Mouse (Mus musculus) thymus, postnatal 10 days (tissue): ENCODE results near the gene Nck2.

Experiments
- DNase-seq, 2 experiments: peaks; one replicate each; pipeline ENCODE4 v3.0.0; 2021; ENCODE audit warnings: low spot score in 2 of 2

Gene Nck2

GRCm38 (mm10) chr1:43571105-43571504, 126.7 kb downstream of the Nck2 start:
- no peak for DNase-seq

DNA sequence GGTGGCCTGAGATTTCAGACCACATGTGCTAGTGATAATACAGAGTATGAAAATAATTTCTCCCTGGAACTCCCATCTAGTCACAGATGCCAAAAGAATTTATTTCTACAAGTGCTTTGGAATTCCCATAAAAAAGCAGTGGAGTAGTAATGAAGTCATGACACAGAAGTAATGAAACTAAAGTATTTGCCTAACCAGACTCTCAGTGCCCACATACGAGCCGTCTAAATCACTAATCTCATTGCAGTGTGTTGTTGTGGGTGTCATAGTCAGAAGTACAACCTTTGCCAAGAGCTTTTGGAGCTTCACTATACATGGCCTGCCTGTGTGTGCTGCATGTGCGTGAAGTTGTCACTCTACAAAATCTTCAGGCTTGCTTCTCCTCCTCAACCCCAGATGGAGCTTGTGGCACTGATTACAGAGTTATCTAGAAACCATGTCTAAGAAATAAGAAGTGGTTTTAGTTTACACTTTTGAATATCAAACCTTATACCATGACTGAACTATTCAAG, 130.5 kb downstream of the Nck2 start:
- DNase-seq = no peak

GRCm38 (mm10) chr1:43577371-43577770, 133.0 kb downstream of the Nck2 start:
- DNase-seq = no peak

GRCm38 (mm10) chr1:43583564-43583963, 139.2 kb downstream of the Nck2 start:
- no peak for DNase-seq

DNA sequence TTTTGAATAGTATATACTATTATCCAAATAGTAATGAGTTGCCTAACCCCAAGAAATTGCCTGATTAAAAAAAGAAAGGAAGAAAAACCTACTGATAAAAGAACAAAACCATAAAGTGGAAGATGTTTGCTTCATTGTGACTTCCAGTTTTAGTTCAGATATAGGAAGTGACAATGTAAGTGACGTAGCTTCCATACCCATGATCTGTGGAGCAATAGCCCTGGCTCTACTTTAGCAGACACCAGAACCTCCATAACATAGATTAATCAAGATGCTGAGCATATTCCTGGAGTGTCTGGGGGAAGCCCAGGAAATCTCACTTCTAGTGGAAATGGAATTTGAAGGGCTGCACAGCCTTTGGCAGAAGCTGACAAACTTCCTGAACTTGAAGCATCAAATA, 144.6 kb downstream of the Nck2 start:
- DNase-seq = no peak

DNA sequence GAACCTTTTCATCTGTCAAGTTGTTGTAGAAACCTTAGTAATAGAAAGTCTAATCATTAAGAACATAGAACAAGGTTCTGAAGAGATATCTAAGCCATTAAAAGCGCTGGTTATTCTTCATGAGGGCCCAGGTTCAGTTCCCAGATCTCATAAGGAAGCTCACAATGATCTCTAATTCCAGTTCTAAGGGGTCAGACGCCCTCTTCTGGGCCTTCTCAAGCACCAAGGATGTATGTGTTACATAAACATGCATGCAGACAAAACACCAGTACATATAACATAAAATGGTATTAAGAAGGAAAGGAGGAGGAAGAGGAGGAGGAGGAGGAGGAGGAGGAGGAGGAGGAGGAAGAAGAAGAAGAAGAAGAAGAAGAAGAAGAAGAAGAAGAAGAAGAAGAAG, 145.5 kb downstream of the Nck2 start:
- no peak for DNase-seq

DNA sequence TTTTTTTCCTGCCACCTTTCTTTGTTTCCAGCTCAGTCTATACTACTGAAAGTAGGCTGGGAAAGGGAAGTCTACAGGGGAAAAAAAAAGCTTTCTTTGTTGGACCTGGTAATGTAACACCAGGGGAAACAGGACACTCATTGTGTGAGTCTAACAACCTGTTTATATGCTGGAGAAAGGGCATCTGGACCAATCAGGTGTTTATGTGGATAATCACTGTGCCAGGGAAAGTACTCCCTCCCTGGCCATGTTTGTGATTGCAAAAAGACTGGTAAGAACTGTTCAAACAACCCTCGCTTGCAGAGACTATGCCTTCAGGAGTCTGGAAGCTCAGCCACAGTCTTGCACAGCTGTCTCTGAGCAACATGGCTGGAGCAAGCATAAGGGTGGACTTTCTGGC, 146.3 kb downstream of the Nck2 start:
- peak; percentile 33 to 54 for DNase-seq

- no peak for DNase-seq
These were observed 148.7 kb downstream of the Nck2 start for GRCm38 (mm10) chr1:43593069-43593468.

DNA sequence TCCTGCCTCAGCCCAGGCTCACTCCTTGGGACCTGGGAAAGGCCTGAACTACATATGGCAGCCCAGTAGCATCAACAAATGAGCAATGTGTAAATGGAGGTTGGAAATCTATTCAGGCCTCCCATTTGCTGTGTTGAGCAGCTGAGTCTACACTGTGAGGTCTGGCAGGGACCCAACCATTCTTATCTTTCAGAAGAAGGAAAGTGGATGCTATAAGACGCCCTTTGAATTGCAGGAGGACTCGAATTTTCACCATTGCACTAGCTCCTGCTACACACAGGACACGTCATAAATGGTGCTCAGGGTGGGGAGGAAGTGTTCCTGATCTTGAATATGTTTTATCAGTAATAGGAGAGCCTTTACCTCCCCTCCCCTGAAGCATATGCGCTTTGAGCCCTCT, 150.4 kb downstream of the Nck2 start:
- DNase-seq = no peak

GRCm38 (mm10) chr1:43597731-43598130, 153.4 kb downstream of the Nck2 start:
- no peak for DNase-seq

- DNase-seq = no peak
These were observed 155.1 kb downstream of the Nck2 start for GRCm38 (mm10) chr1:43599483-43599882.

DNA sequence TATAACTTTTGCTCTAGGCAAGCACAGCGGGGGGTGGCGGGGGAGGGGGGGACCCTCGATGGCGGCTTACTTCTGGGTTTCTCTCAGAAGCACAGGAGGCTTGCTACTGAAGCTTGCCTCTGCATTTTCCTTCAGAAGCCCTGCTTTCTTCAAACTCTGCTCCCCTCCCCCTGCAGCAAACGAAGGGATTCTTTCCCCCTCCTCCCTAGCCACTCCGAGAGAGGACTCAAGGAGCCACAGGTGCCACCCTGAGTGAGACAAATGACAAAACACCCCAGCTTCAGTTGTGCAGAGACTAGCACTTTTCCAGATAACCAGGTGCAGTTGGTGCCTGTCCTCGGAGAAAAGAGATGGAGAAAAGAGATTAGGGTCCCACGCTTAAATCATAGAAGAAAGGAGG, 156.7 kb downstream of the Nck2 start:
- peak; percentile 64 to 73 for DNase-seq

DNA sequence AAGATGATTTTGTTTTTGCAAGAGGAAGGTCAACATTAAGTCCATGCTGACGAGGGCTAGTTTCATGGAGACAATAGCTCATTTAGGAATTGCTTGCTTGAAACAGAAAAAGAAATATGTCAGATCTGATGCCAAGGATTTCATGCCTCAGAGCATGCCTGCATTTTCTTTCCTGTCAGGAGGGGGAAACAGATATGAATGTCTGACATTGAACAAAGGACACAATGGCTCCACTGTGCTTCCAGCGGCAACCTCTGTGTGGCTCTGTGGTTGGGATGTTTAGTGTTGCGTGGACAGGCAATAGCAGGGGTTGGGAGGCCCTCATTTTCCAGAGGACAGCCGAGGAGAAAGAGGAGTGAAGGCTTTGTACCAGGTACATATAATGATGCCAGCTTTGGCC, 171.6 kb downstream of the Nck2 start:
- no peak for DNase-seq
